Mouse (Mus musculus) lung, postnatal 36 days (tissue): ENCODE measurements around the gene Kxd1.

Source experiments
- DNase-seq: peaks from one replicate; pipeline ENCODE4 v3.0.0; 2022; ENCODE audit warnings: mixed read lengths

The Kxd1 gene

GRCm38 (mm10) chr8:70464162-70464561 lies 63.6 kb downstream of the Kxd1 start:
- DNase-seq = no peak

GRCm38 (mm10) chr8:70463306-70463705 lies 64.5 kb downstream of the Kxd1 start:
- no peak for DNase-seq

- DNase-seq = no peak
Observed at GRCm38 (mm10) chr8:70462516-70462813, 65.3 kb downstream of the Kxd1 start.

- DNase-seq = no peak
Observed at GRCm38 (mm10) chr8:70461765-70462515, 65.8 kb downstream of the Kxd1 start.

- DNase-seq = no peak
Observed at GRCm38 (mm10) chr8:70460606-70461005, 67.2 kb downstream of the Kxd1 start.

- DNase-seq = no peak
Observed at GRCm38 (mm10) chr8:70460199-70460598, 67.6 kb downstream of the Kxd1 start.

- DNase-seq = no peak
Observed at GRCm38 (mm10) chr8:70459636-70460035, 68.1 kb downstream of the Kxd1 start.

GRCm38 (mm10) chr8:70458462-70458861 lies 69.3 kb downstream of the Kxd1 start:
- no peak for DNase-seq
